Mouse (Mus musculus) mature B cell (primary cell): ENCODE data around the gene Med23.

ENCODE experiments used
- in situ Hi-C: fragments of 300-500 bp; cut with MboI; formaldehyde crosslinking; loops from 2 replicates; pipeline ENCODE4 v1.14.3; 2019

Gene Med23

GRCm38 (mm10) chr10:24873624-24874023 lies 3.8 kb downstream of the Med23 start:
- in situ Hi-C loops: no loop called here

- in situ Hi-C loops: no loop called here
Measured at GRCm38 (mm10) chr10:24886008-24886407, 16.2 kb downstream of the Med23 start.

- in situ Hi-C loops: no loop called here
Measured at GRCm38 (mm10) chr10:24888343-24888742, 18.6 kb downstream of the Med23 start.

- in situ Hi-C loops: no loop called here
Measured at GRCm38 (mm10) chr10:24895927-24896326, 26.1 kb downstream of the Med23 start.

DNA sequence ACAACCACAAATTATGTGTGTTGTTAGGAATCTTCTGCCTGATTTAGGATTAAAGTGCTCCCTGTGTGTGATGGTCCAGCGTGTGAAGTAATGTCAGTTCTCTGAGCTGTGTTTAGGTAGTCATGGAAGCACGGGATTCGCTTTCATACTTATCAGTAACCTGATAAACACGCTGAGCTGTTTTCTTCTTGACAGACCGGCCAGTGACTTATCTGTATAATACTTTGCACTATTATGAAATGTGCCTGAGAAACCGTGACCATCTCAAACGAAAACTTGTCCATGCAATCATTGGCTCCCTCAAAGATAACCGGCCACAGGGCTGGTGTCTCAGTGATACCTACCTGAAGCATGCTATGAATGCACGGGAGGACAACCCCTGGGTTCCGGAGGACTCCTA lies 35.8 kb downstream of the Med23 start:
- in situ Hi-C loops: no loop called here

DNA sequence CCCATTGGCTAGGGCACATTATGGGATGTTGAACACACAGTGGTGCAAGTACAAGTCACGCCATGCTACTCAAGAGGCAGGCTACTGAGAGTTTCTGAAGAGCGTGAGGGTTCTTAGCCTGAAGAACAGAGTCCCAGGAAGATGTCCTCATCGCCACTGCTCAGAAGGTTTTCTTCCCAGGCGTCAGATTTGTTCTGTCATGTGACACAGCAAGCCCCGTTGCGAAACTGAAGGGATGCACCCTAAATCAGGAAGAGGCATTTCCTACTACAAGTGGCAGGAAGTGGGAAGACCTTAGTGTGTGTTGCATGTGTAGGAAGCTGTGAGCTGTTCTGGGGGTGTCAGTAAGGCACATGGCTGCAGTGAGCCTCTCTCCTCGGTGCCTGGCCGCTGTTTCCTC lies 41.4 kb downstream of the Med23 start:
- in situ Hi-C loops: no loop called here

GRCm38 (mm10) chr10:24912576-24912975 lies 42.8 kb downstream of the Med23 start:
- in situ Hi-C loops: no loop called here

- in situ Hi-C loops: no loop called here
Measured at GRCm38 (mm10) chr10:24915486-24915885, 45.7 kb downstream of the Med23 start.

GRCm38 (mm10) chr10:24922977-24923376 lies 53.2 kb downstream of the Med23 start:
- in situ Hi-C loops: no loop called here

GRCm38 (mm10) chr10:24924296-24924695 lies 54.5 kb downstream of the Med23 start:
- in situ Hi-C loops: no loop called here

DNA sequence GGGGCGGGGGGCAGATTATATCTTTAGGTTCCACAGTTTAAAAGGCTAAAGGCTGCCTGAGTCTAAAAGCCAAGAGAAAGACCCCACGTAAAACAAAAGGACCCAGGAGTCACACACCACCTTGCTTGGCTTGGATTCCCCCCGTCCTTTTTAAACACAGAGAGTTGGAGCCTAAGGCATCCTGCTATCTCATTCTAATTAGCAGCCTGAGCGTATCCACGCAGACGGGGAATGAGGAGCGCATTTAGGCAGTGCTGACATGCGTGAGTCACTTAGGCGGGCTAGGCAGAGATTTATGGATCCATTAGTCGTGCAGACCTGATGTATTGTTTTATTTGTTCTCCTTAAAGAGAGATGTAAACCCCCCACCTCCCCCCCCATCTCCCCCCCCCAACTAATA lies 56.6 kb downstream of the Med23 start:
- in situ Hi-C loops: no loop called here

DNA sequence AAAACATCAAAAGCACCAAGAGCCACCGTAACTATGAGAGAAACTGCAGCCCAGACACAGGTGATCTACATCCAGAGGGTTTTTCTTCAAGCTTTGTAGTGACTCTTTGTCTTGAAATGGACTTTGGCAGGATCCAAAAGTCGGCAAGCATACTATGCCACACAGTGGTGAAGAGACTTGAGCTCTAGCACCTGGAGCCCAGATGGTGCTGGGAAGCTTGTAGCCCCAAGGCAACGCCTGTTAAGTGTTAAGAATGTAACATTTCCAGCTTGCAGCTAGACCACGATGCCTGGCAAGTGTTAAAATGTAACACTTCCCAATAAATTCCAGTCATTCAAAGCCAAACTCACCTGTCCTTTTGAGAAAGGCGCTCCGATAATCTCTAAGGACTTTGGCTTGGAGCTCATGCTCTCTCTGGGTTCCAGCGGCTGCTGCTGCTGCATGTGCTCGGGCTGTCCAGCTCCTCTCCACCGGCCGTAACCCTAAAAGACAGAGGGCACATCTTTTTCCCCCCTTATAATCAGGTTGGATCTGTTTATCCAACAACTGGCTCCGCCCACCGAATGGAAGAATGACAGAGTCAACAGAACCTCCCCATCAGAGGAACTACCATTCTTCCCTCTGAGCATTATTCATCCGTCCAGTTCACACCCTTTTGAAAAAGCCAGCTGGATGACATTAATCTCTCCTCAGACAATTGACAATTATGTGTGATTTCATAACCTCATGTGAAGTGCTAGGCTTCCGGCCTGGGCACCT lies 57.4 kb downstream of the Med23 start, which contains the start of gene Arg1:
Arg1 (minus strand) TSS at position 523 of the 759 bp plus-strand sequence.
- in situ Hi-C loops: no loop called here

DNA sequence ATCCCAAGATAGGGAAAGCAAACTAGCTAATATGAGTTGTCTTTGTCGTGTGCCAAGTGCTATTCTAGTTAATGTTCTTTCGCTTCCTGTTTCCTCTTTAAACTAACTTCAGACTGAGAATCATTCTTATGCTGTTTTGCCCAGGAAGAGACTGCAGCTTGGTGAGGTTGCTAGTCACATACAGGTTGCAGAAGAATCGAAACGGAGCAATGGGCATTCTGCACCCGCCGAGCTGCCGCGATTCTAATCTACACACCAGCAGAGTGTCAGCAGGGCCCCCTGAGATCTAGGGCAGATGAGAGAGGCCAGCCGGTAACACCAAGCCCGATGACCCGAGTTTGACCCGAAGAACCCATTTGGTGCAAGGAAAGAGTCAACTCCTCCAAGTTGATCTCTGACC lies 58.3 kb downstream of the Med23 start:
- in situ Hi-C loops: no loop called here

DNA sequence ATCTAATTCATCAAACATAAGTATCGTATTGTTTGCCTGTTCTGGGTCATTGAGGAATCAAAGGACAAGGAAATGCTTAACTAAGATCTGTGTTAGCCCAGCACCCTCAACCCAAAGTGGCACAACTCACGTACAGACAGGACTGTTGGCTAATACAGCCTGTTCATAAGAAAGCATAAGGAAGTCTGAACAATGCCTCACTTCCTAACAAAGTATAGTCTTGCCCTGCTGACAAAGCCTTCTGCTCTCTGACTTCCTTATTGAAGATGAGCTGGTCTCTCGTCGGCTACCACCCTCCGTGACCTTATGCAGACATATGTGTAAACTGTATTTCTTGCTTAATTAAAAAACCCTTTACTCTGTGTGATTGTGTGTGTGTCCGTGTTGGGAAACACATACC lies 60.4 kb downstream of the Med23 start:
- in situ Hi-C loops: no loop called here

- in situ Hi-C loops: no loop called here
Measured at GRCm38 (mm10) chr10:24947871-24948270, 78.1 kb downstream of the Med23 start.

GRCm38 (mm10) chr10:24948278-24948677 lies 78.5 kb downstream of the Med23 start:
- in situ Hi-C loops: no loop called here

- in situ Hi-C loops: loop anchor here (25.0 kb wide), 1 partner anchor 262 kb away; no protein-coding TSS in a partner anchor
Measured at GRCm38 (mm10) chr10:24950223-24950622, 80.4 kb downstream of the Med23 start.

DNA sequence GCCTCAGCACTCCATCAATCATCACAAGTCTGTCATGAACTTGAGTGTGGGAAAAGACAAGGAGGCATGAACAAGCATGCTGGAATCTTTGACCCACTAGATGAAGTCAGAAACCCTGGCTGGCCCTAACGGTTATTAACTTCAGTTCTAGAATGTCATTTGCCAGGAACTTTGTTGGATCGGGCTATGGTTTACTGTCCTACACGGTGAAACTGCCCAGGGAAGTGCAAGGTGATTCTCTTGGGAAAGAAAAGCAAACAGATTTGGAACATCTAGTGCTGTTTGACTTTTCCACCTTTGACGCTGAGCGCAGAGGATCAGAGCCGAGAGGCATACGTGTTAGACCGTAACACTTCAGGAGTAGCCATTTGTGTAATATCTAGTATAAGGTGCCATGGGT lies 81.8 kb downstream of the Med23 start:
- in situ Hi-C loops: loop anchor here (25.0 kb wide), 1 partner anchor 261 kb away; no protein-coding TSS in a partner anchor

DNA sequence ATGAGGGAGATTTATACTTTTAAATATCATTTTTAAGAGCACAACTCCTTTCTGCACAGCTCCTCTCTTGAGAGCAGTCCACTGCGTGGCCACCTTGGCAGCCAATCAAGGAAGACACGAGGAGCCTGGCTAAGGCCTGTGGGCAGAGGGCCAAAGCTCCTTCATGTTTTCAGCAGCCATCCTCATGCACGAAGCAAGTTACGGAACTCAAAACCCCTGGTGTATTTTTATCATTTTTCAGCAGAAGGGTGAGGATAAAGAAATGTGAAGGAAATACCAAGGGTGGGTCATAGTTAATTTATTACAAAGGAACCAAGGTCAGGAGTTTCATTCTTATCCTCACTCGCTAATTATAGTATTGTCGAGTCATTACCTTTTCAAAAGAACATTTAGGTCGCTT lies 82.8 kb downstream of the Med23 start:
- in situ Hi-C loops: loop anchor here (25.0 kb wide), 1 partner anchor 260 kb away; no protein-coding TSS in a partner anchor

GRCm38 (mm10) chr10:24953876-24954275 lies 84.1 kb downstream of the Med23 start:
- in situ Hi-C loops: loop anchor here (25.0 kb wide), 1 partner anchor 258 kb away; no protein-coding TSS in a partner anchor

- in situ Hi-C loops: loop anchor here (25.0 kb wide), 1 partner anchor 254 kb away; no protein-coding TSS in a partner anchor
Measured at GRCm38 (mm10) chr10:24958280-24959042, 88.7 kb downstream of the Med23 start.

- in situ Hi-C loops: loop anchor here (25.0 kb wide), 1 partner anchor 253 kb away; no protein-coding TSS in a partner anchor
Measured at GRCm38 (mm10) chr10:24959043-24959916, 89.5 kb downstream of the Med23 start.
